Mouse (Mus musculus): Measurements from ENCODE around the gene Supt16.

Supt16 gene

DNA sequence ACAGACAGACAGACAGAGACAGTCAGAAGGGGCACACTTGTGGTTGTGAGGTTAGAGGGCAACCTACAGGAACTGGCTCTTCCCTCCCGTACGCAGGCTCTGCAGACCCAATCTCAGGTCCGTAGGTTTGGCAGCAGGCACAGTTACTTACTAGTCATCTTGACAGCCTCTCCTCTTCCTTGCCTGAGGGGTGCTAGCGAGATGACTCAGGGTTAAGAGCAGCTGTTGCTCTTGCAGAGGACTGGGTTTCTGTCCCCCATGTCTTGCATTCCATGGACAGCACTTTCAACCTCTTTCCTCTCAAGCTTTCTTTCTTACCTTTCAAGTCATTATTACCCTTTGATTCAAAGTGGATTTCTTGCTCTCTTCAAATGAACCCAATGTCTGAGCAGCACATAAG is 53.1 kb downstream of the Supt16 start:
- DNase-seq (ENCODE audit: low spot score): no peak

DNA sequence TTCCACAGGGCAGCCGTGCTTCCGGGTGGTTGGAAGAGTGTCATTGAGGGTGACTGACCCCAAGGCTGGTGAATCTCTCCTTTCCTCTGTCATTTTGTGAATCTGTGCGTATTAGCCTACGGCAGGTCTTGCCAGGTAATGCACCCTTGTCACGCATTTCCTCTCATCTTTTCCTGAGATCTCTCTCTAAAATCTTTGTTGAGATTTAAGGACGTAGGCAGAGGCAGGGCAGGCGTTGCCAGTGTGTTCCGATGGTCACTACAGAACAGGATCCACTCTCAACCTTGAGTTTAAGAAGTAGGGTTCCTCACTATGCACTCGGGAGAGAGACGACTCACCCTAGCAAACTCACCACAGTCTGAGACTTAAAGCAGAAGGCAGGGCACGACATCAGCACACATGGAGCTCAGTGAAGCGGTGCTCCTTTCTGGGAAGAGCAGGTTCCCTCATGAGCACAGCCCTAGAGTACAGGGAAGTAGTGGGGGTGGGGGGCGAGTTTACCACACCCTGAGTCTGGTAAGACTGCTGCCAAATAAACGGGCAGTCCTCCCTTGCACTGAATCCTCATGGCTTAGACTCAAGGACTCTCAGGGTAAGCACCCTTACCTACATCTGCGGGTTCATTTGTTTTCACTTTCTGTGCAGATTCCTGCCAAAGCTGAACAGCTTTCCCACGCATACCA is 55.6 kb downstream of the Supt16 start:
- DNase-seq (ENCODE audit: low spot score): no peak

DNA sequence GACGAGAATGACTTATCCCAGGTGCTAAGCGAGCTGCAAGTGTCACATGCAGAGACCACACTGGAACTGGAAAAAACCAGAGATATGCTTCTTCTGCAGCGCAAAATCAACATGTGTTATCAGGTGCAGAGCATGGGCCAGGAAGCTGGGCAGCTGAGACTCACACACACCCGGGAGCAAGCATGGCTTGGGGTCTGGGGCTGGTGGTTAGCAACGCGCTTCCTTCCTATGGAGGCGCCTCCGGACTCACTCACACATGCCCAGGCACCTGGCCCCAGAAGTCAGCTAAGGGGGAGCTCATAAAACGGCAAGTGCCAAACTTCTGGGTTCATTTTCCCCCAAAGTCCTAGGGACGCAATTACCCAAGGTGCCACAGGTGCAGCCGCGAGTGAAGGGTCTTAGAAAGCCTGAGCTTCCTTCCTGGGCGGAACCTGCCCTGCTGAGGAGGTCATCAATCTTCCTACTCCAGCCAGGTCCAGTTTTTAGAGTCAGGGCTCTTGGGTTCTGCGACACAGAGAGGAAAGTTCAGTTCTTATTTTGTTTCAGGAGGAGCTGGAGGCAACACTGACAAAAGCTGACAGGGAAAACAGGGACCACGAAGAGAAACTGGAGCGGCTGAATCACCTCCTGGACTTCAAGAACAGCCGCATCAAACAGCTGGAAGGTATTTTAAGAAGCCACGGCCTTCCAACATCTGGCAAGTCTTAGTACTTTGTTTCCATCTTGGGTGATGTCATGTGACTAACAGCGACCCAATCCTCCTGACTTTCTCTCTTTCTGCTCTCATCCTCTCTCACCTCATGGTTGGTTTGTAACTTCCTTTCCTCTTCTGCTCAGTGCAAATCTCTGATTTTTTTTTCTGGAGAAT is 56.4 kb downstream of the Supt16 start:
- no peak for DNase-seq (ENCODE audit: low spot score)

DNA sequence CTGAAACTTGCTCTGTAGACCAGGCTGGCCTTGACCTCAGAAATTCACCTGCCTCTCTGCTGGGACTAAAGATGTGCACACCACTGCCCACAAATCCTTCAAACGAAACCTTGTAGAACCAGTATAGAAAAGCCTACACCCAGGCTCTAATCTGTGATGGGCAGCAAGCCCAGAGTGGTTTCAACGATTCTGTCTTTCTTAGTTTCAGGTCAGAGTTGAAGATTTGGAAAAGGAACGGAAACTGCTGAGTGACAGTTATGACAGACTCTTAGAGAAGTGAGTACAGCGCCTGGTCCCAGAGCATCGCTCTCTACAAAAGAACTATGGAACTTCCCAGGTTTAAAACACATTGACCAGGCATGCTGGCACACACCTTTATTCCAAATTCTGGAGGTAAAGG is 63.6 kb downstream of the Supt16 start:
- DNase-seq (ENCODE audit: low spot score): no peak

DNA sequence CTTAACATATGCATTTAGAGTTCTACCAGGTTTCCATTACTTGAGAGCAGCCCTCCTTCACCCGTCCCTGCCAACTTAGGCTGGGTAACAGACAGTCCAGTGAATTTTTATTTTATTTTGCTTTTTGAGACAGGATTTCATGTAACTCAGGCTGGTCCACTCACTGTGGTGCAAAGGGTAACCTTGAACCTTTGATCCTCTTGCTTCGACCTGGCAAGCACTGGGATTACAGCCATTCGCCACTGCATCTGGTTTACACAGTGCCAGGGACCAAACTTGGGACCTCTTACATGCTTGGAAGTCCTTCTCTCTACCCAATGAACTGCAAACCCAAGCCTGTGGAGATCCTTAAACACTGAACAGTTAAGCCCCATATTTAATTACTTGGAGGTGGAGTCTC is 72.6 kb downstream of the Supt16 start:
- no peak for DNase-seq (ENCODE audit: low spot score)

DNA sequence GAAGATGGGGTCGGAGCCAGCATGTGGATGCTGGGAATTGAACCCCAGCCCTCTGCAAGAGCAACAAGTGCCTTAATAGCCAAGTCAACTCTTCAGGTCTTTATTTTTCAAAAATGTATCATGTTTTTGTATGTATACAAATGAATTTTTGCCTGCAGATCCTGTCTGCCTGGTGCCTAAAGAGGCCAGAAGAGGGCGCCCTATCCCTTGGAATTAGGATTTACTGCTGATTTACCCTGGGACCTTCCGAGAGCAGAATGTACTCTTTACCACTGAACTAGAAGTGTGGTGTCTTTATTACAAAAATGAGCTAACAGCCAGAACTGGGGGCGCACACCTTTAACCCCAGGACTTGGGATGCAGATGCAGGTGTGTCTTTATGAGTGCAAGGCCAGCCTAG is 73.3 kb downstream of the Supt16 start:
- DNase-seq (ENCODE audit: low spot score): peak; percentile 74

DNA sequence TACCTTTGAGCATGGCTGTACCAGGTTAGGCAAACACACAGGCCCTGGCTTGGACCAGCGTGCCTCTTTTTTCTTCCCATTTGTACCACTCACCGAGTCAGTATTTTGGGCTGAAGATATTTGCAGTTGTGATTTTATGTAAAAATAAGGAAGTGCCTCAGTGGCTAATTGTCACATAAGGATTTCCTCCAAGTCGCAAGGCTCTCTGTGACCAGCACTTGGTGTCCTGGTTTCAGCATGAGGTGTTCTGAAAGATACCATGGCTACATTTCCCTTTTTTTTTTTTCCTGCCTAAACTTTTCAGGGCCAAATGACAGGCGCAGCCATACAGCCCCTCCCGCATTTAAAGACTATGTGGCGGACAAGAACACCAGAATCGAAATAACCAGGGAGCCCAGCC is 77.0 kb downstream of the Supt16 start:
- no peak for DNase-seq (ENCODE audit: low spot score)

DNA sequence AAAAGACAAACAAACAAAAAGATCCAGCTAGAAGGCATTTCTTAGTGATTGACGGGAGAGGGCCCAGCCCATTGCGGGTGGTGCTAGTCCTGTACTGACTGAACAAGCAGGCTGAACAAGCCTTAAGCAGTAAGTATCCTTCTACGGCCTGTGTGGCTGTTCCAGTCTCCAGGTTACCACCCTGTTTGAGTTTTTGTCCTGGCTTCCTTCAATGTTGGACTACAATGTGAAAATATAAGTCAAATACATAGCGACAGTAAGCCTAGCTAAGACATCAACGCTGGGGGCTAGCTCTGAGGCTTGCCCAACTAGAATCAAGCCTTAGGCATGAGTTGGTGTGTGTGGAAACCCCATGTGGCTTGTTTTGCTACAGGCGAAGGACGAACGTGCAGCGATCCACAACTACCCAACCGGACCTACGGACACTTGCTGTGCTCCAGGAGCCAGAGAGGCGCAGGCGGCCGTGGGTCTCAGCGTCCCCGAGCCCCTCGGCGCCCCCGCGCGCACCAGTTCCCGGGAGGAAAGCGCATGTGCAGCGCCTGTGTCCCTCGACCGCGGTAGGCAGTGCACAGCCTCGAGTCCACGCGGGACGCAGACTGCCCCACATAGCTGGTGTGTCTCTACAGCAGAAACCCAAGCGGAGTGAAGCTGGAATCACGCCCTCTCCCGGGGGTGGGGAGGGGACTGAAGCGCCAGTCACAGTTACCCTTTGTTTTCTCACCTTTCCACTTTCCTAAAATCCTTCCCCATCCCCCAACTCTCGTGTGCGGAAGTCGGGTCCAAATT is 78.2 kb downstream of the Supt16 start:
- no peak for DNase-seq (ENCODE audit: low spot score)

DNA sequence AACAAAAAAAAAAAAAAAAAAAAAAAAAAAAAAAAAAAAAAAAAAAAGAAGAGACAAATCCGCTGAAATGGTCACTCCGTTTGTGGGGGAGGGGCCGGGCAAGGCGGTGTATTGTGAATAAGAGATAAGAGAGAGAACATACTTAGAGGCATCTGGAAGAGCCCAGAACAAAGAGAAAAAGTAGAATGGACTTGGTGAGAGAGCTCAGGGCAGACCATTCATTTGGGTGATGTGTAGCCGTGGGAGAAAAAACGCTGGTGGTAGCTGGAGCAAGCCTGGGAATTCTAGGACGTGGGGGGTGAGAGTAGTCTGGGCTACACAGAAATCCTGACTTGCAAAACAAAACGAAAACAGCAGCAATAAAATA is 78.8 kb downstream of the Supt16 start:
- no peak for DNase-seq (ENCODE audit: low spot score)

DNA sequence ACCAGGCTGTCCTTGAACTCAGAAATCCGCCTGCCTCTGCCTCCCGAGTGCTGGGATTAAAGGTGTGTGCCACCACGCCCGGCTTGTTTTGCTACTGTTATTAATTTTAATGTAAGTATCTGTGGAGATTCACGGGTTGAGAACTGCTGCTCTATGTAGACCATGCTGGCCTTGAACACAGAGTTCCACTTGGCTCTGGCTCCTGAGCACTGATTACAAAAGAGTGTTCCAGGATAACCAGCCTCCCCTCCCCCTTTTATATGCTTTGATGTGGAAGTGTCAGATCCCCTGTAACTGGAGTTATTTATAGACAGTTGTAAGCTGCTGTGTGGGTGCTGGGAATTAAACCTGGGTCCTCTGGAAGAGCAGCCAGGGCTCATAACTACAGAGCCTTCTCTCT is 80.0 kb downstream of the Supt16 start:
- no peak for DNase-seq (ENCODE audit: low spot score)

DNA sequence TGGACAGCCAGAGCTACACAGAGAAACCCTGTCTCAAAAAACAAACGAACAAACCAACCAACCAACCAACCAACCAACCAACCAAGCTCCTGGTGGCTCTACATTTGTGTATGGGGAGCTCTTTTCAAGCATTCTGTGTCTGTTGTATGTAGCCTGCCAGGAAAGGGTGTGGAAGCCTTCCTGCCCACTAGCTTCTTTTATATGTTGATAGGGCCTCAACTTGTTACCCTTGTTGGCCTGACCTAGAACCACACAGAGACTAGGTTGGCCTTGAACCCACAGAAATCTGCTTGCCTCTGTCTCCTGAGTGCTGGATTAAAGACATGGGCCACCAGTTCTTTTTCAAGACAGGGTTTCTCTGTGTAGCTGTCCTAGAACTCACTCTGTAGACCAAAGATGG is 83.1 kb downstream of the Supt16 start:
- no peak for DNase-seq (ENCODE audit: low spot score)
